Mouse (Mus musculus): ENCODE data around the gene Hoga1.

The Hoga1 gene

DNA sequence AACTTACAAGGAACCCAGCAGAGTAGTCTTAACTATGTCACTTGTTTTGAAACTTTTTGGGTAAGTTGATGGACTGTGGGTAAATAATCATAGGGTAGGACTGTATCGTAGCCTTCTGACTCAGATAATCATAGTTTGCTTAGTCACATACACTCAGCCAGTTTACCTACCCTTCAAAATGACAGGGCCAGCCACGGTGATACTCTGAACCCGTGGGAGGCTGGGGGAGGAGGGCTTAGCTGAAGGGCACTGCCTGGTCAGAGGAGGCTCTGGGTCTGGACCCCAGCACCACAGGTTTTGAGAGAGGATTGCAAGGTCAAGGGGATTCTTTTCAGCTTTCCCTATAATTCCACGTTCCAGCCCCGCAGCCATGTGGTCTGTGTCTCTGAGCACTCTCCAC, 73.2 kb downstream of the Hoga1 start:
- no peak for DNase-seq (ENCODE audit: low read depth, low spot score)

DNA sequence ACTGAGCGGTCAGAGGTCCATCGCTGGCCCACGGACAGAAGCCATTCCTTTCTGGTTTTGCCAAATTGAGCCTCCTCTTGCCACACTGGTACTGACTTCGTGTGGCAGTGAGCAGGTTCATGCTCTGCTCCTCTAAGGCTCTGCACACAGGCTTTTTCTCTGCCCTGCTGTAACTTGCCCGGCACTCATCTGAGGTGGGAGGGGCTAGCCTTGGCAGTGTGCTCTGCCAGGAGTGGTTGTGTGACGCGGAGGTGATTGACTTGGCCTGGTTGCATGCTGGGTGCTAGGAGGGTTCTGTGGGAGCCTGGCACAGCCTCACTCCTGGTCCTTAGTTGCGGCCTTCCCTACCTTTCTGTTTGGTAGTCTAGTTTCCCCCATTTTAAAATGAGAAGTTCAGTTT, 75.0 kb downstream of the Hoga1 start:
- no peak for DNase-seq (ENCODE audit: low read depth, low spot score)

Data from CD4-positive helper T cell, adult 2 months (primary cell).